Mouse (Mus musculus): ENCODE data around the gene Wdr74. TPM values are rescaled to one million over a fixed set of nuclear protein-coding genes. Genes with fewer than 3 reads are reported as not detected.

The Wdr74 gene
- 3.9 TPM for polyA plus RNA-seq (2014; fragmentation: Illumina TruSeq; extraction: RNeasy Lipid Tissue Mini Kit (QIAGEN cat#74804); ENCODE audit: low replicate concordance)

DNA sequence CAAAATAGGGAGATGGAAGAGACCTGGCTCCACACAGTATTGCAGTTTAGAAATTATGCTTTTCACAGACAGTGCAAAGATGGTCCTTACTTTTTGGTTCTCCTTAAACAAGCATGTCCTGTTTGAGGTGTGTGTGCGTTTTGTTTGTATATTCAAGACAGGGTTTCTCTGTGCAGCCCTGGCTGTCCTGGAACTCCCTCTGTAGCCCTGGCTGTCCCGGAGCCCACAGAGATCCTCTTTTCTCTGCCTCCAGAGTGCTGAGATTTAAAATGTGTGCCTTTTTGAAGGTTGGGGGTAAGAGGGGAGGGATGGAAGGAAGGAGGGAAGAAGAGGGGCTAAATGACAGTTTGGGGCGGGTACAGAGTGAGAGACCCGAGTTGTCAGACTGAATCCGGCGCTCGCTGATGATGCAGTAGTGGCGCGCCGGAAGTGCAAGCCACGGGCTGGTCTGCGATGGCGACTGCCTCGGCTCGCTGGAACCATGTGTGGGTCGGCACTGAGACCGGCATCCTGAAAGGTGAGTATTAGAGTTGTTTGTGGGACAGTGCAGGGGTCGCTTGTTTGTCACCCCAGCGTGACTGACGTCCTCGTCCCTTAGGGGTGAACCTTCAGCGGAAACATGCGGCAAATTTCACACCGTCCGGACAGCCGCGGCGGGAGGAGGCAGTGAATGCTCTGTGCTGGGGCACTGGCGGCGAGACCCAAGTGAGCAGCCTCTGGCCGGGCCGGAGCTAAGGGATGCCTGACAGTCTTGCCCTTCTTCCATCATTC, at the start of gene Wdr74:
Gene Wdr74 (plus strand): TSS at position 439 of the 771 bp plus-strand sequence.

DNA sequence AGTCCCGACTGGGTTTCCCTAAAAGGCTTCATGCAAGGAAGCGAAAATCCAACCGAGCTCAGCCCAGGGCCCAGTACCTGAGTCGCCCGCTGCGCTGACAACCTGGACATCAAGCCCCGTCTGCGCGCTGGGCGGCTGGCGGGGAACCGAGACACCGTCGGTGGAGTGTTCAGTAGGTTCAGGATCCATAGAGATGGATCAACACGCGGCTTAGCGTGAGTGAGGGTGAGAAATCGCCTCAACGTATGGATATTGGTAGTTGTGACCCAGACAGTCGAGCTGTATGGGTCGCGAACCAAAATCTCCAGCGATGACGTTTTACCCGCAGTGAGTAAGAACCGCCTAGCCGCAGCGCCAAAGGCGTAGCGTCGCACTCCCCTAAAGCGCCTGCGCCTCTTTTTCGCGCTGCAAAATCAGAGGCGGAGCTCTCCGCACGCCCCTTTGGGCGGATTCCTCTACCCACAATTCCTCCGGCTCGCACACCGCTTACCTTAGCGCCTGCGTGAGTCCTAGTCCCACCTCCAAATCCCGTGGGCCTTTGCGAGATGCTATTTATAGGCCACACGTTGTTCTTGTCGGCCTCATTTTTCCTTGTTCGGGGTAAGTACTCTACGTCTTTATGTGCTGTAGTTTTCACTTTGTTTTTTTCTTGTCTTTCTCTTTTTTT, 12.6 kb upstream of the Wdr74 start, which contains the start of gene Slc3a2:
Gene Slc3a2 (minus strand): TSS at position 463 of the 667 bp plus-strand sequence.

GRCm38 (mm10) chr19:8740603-8741002, 5.0 kb downstream of the Wdr74 start, which contains the start of gene 1700092M07Rik:
Gene 1700092M07Rik (plus strand): TSS chr19:8740718.

GRCm38 (mm10) chr19:8741243-8741869, 5.7 kb downstream of the Wdr74 start, which contains the start of gene Stx5a:
Gene Stx5a (plus strand): TSS chr19:8741413.

GRCm38 (mm10) chr19:8756635-8757387, 21.2 kb downstream of the Wdr74 start, which contains the start of gene Nxf1:
Gene Nxf1 (plus strand): TSS chr19:8757073.

GRCm38 (mm10) chr19:8770567-8771270, 35.1 kb downstream of the Wdr74 start, which contains the start of gene Tmem223:
Gene Tmem223 (plus strand): TSS chr19:8770996.

DNA sequence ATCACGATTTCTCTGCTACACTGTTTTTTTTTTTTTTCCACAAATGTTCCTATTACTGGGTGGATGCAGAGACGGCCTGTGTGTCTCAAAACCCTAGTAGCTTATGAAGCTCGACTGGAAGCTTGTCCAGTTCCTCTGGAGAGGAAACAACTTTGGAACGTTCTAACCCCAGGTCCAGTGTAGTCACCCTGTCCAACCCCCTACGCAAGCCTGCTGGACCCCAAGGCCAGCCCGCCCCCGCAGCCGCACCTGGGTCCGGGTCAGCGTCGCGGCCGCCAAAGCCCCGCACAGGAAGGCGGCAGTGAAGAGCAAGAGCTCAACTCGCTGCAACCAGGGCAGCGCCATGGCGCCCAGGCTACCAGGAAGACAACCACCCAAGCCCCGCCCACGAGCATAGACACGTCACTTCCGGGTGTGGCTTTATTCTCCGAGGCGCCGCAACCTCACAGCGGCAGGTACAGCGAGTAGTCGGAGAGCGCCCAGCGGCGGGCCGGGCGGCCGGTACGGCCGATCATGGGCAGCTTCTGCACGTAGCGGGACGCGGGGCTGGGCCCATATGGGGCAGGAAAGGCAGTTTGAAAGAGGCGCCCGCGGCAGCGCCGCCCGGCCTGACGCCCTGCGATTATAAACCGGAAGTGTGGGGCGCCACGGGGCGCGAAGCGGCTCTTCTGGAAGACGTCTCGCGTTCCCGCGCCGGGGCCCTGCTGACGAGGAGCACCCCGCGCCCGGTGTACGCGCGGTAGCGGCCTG, 38.6 kb downstream of the Wdr74 start, which contains the start of gene Tmem179b:
Gene Tmem179b (minus strand): TSS at position 382 of the 750 bp plus-strand sequence.

DNA sequence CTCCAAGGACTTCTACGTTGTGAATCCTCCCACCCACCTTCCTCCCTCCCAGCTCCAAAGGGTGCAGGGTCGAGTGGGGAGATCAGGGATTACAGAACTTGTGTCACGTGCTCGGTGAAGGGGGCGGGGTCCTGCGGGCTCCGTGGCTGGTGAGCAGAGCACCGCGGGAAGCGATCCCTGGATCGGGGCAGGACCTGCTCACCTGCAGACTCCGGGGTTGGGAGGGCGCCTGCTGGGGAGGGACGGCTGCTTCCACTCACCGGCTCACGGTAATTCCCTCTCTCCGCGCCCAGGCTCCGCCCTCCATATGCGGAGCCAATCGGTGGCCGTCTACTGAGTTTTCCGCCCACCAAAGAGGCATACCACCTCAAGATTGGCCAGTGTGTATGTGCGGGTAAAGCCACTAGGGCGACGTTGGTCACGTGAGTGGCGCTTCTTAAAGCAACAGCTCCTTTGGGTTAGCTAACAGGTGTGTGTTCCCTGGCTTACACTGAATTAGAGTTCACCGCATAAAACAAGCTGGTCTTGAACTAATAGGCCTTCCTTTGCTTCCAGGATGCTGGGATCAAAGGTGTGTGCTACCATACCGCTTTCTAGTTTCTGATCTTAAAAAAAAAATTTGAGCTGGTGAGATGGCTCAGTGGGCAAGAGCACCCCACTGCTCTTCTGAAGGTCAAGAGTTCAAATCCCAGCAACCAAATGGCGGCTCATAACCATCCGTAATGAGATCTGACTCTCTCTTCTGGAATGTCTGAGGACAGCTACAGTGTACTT, 50.6 kb downstream of the Wdr74 start, which contains the start of gene Taf6l:
Gene Taf6l (minus strand): TSS at position 410 of the 774 bp plus-strand sequence.

Other genes with a start within 250 kb of the Wdr74 start
- not detected for gene Slc22a8, start 144.6 kb upstream of the Wdr74 start, polyA plus RNA-seq (2014; fragmentation: Illumina TruSeq; extraction: RNeasy Lipid Tissue Mini Kit (QIAGEN cat#74804); ENCODE audit: low replicate concordance)
- gene Slc22a6, start 117.8 kb upstream of the Wdr74 start, polyA plus RNA-seq (2014; fragmentation: Illumina TruSeq; extraction: RNeasy Lipid Tissue Mini Kit (QIAGEN cat#74804); ENCODE audit: low replicate concordance), result not detected
- 0.15 TPM for gene Chrm1, start 72.0 kb upstream of the Wdr74 start, polyA plus RNA-seq (2014; fragmentation: Illumina TruSeq; extraction: RNeasy Lipid Tissue Mini Kit (QIAGEN cat#74804); ENCODE audit: low replicate concordance)
- gene Slc3a2, start 12.5 kb upstream of the Wdr74 start, polyA plus RNA-seq (2014; fragmentation: Illumina TruSeq; extraction: RNeasy Lipid Tissue Mini Kit (QIAGEN cat#74804); ENCODE audit: low replicate concordance), result 206 TPM
- gene 1700092M07Rik, start 4.9 kb downstream of the Wdr74 start, polyA plus RNA-seq (2014; fragmentation: Illumina TruSeq; extraction: RNeasy Lipid Tissue Mini Kit (QIAGEN cat#74804); ENCODE audit: low replicate concordance), result not detected
- 85.9 TPM for gene Stx5a, start 5.6 kb downstream of the Wdr74 start, polyA plus RNA-seq (2014; fragmentation: Illumina TruSeq; extraction: RNeasy Lipid Tissue Mini Kit (QIAGEN cat#74804); ENCODE audit: low replicate concordance)
- 75.6 TPM for gene Nxf1, start 21.2 kb downstream of the Wdr74 start, polyA plus RNA-seq (2014; fragmentation: Illumina TruSeq; extraction: RNeasy Lipid Tissue Mini Kit (QIAGEN cat#74804); ENCODE audit: low replicate concordance)
- gene Tmem223, start 35.2 kb downstream of the Wdr74 start, polyA plus RNA-seq (2014; fragmentation: Illumina TruSeq; extraction: RNeasy Lipid Tissue Mini Kit (QIAGEN cat#74804); ENCODE audit: low replicate concordance), result 15.3 TPM
- gene Tmem179b, start 38.6 kb downstream of the Wdr74 start, polyA plus RNA-seq (2014; fragmentation: Illumina TruSeq; extraction: RNeasy Lipid Tissue Mini Kit (QIAGEN cat#74804); ENCODE audit: low replicate concordance), result 32.6 TPM
- gene Taf6l, start 50.6 kb downstream of the Wdr74 start, polyA plus RNA-seq (2014; fragmentation: Illumina TruSeq; extraction: RNeasy Lipid Tissue Mini Kit (QIAGEN cat#74804); ENCODE audit: low replicate concordance), result not detected
- gene Polr2g, start 62.8 kb downstream of the Wdr74 start, polyA plus RNA-seq (2014; fragmentation: Illumina TruSeq; extraction: RNeasy Lipid Tissue Mini Kit (QIAGEN cat#74804); ENCODE audit: low replicate concordance), result 32.5 TPM
- gene Zbtb3, start 66.7 kb downstream of the Wdr74 start, polyA plus RNA-seq (2014; fragmentation: Illumina TruSeq; extraction: RNeasy Lipid Tissue Mini Kit (QIAGEN cat#74804); ENCODE audit: low replicate concordance), result not detected
- gene Ttc9c, start 83.5 kb downstream of the Wdr74 start, polyA plus RNA-seq (2014; fragmentation: Illumina TruSeq; extraction: RNeasy Lipid Tissue Mini Kit (QIAGEN cat#74804); ENCODE audit: low replicate concordance), result 99.3 TPM
- 130 TPM for gene Hnrnpul2, start 84.2 kb downstream of the Wdr74 start, polyA plus RNA-seq (2014; fragmentation: Illumina TruSeq; extraction: RNeasy Lipid Tissue Mini Kit (QIAGEN cat#74804); ENCODE audit: low replicate concordance)
- 1.2 TPM for gene AC129217.1, start 93.9 kb downstream of the Wdr74 start, polyA plus RNA-seq (2014; fragmentation: Illumina TruSeq; extraction: RNeasy Lipid Tissue Mini Kit (QIAGEN cat#74804); ENCODE audit: low replicate concordance)
- 5.8 TPM for gene Bscl2, start 101.6 kb downstream of the Wdr74 start, polyA plus RNA-seq (2014; fragmentation: Illumina TruSeq; extraction: RNeasy Lipid Tissue Mini Kit (QIAGEN cat#74804); ENCODE audit: low replicate concordance)
- gene Gng3, start 103.4 kb downstream of the Wdr74 start, polyA plus RNA-seq (2014; fragmentation: Illumina TruSeq; extraction: RNeasy Lipid Tissue Mini Kit (QIAGEN cat#74804); ENCODE audit: low replicate concordance), result not detected
- gene Lrrn4cl, start 114.9 kb downstream of the Wdr74 start, polyA plus RNA-seq (2014; fragmentation: Illumina TruSeq; extraction: RNeasy Lipid Tissue Mini Kit (QIAGEN cat#74804); ENCODE audit: low replicate concordance), result 0.82 TPM
- 7.1 TPM for gene Ubxn1, start 135.7 kb downstream of the Wdr74 start, polyA plus RNA-seq (2014; fragmentation: Illumina TruSeq; extraction: RNeasy Lipid Tissue Mini Kit (QIAGEN cat#74804); ENCODE audit: low replicate concordance)
- gene Uqcc3, start 145.1 kb downstream of the Wdr74 start, polyA plus RNA-seq (2014; fragmentation: Illumina TruSeq; extraction: RNeasy Lipid Tissue Mini Kit (QIAGEN cat#74804); ENCODE audit: low replicate concordance), result 1.8 TPM
- 49.2 TPM for gene Lbhd1, start 147.9 kb downstream of the Wdr74 start, polyA plus RNA-seq (2014; fragmentation: Illumina TruSeq; extraction: RNeasy Lipid Tissue Mini Kit (QIAGEN cat#74804); ENCODE audit: low replicate concordance)
- gene Gm49403, start 148.1 kb downstream of the Wdr74 start, polyA plus RNA-seq (2014; fragmentation: Illumina TruSeq; extraction: RNeasy Lipid Tissue Mini Kit (QIAGEN cat#74804); ENCODE audit: low replicate concordance), result not detected
- 12.1 TPM for gene 1810009A15Rik, start 153.0 kb downstream of the Wdr74 start, polyA plus RNA-seq (2014; fragmentation: Illumina TruSeq; extraction: RNeasy Lipid Tissue Mini Kit (QIAGEN cat#74804); ENCODE audit: low replicate concordance)
- gene Gm49416, start 153.1 kb downstream of the Wdr74 start, polyA plus RNA-seq (2014; fragmentation: Illumina TruSeq; extraction: RNeasy Lipid Tissue Mini Kit (QIAGEN cat#74804); ENCODE audit: low replicate concordance), result not detected
- 0.52 TPM for gene Ints5, start 157.2 kb downstream of the Wdr74 start, polyA plus RNA-seq (2014; fragmentation: Illumina TruSeq; extraction: RNeasy Lipid Tissue Mini Kit (QIAGEN cat#74804); ENCODE audit: low replicate concordance)
- 74.1 TPM for gene Ganab, start 162.2 kb downstream of the Wdr74 start, polyA plus RNA-seq (2014; fragmentation: Illumina TruSeq; extraction: RNeasy Lipid Tissue Mini Kit (QIAGEN cat#74804); ENCODE audit: low replicate concordance)
- gene B3gat3, start 184.5 kb downstream of the Wdr74 start, polyA plus RNA-seq (2014; fragmentation: Illumina TruSeq; extraction: RNeasy Lipid Tissue Mini Kit (QIAGEN cat#74804); ENCODE audit: low replicate concordance), result 18.6 TPM
- not detected for gene Rom1, start 193.5 kb downstream of the Wdr74 start, polyA plus RNA-seq (2014; fragmentation: Illumina TruSeq; extraction: RNeasy Lipid Tissue Mini Kit (QIAGEN cat#74804); ENCODE audit: low replicate concordance)
- 1.5 TPM for gene Eml3, start 193.7 kb downstream of the Wdr74 start, polyA plus RNA-seq (2014; fragmentation: Illumina TruSeq; extraction: RNeasy Lipid Tissue Mini Kit (QIAGEN cat#74804); ENCODE audit: low replicate concordance)
- gene Mta2, start 206.0 kb downstream of the Wdr74 start, polyA plus RNA-seq (2014; fragmentation: Illumina TruSeq; extraction: RNeasy Lipid Tissue Mini Kit (QIAGEN cat#74804); ENCODE audit: low replicate concordance), result 44.1 TPM
- 2.6 TPM for gene Tut1, start 218.0 kb downstream of the Wdr74 start, polyA plus RNA-seq (2014; fragmentation: Illumina TruSeq; extraction: RNeasy Lipid Tissue Mini Kit (QIAGEN cat#74804); ENCODE audit: low replicate concordance)
- 38.7 TPM for gene Eef1g, start 231.2 kb downstream of the Wdr74 start, polyA plus RNA-seq (2014; fragmentation: Illumina TruSeq; extraction: RNeasy Lipid Tissue Mini Kit (QIAGEN cat#74804); ENCODE audit: low replicate concordance)

Data from small intestine, adult 10 weeks (tissue).